Mouse (Mus musculus) left cerebral cortex, postnatal 4 days (tissue): Measurements from ENCODE around the gene Pqlc2. TPM values are rescaled to one million over a fixed set of nuclear protein-coding genes. Genes with fewer than 3 reads are reported as not detected.
A peak's percentile ranks its signal among the peaks of the same experiment; 100 is the strongest.

Source experiments
- DNase-seq: peaks from one replicate; pipeline ENCODE4 v3.0.0-alpha.2; 2022
- intact Hi-C: fragments of 180-260 bp; cut with DNase I; formaldehyde crosslinking; loops from one replicate; pipeline ENCODE4 v1.15.1; 2025
- total RNA-seq, 2 experiments: library from RNA; stranded (reverse); gene quantifications; 2 replicates each; pipeline ENCODE4 v1.2.3; 2021

Pqlc2 gene
- total RNA-seq, 2 experiments from 2014 or later: 12.7 to 12.9 TPM

- intact Hi-C loops: no loop called here
- DNase-seq: no peak
Measured at GRCm38 (mm10) chr4:139270168-139270567, 40.3 kb downstream of the Pqlc2 start.

- intact Hi-C loops: no loop called here
Measured at GRCm38 (mm10) chr4:139268242-139268641, 42.3 kb downstream of the Pqlc2 start.

GRCm38 (mm10) chr4:139267335-139267734 is 43.2 kb downstream of the Pqlc2 start:
- intact Hi-C loops: no loop called here
- no peak for DNase-seq

More at GRCm38 (mm10) chr4:139268242-139268641, 42.3 kb downstream of the Pqlc2 start:
- DNase-seq: peak; percentile 44

- intact Hi-C loops: no loop called here
- no peak for DNase-seq
Measured at GRCm38 (mm10) chr4:139266500-139266865, 44.0 kb downstream of the Pqlc2 start.

GRCm38 (mm10) chr4:139265783-139266499 is 44.6 kb downstream of the Pqlc2 start:
- peak; percentile 70 for DNase-seq
- intact Hi-C loops: no loop called here

- DNase-seq: no peak
- intact Hi-C loops: no loop called here
Measured at GRCm38 (mm10) chr4:139262981-139263380, 47.5 kb downstream of the Pqlc2 start.

- DNase-seq: no peak
- intact Hi-C loops: loop anchor here (10.0 kb wide), 1 partner anchor 175 kb away; no protein-coding TSS in a partner anchor
Measured at GRCm38 (mm10) chr4:139259302-139259871, 51.1 kb downstream of the Pqlc2 start.

- no peak for DNase-seq
- intact Hi-C loops: loop anchor here (10.0 kb wide), 1 partner anchor 174 kb away; no protein-coding TSS in a partner anchor
Measured at GRCm38 (mm10) chr4:139258621-139259301, 51.7 kb downstream of the Pqlc2 start.

GRCm38 (mm10) chr4:139256708-139257107 is 53.8 kb downstream of the Pqlc2 start:
- DNase-seq: no peak
- intact Hi-C loops: loop anchor here (10.0 kb wide), 1 partner anchor 172 kb away; no protein-coding TSS in a partner anchor

GRCm38 (mm10) chr4:139256146-139256545 is 54.4 kb downstream of the Pqlc2 start:
- DNase-seq: no peak
- intact Hi-C loops: loop anchor here (10.0 kb wide), 1 partner anchor 171 kb away; no protein-coding TSS in a partner anchor

GRCm38 (mm10) chr4:139253206-139253605 is 57.3 kb downstream of the Pqlc2 start:
- no peak for DNase-seq
- intact Hi-C loops: loop anchor here (10.0 kb wide), 1 partner anchor 168 kb away; no protein-coding TSS in a partner anchor

GRCm38 (mm10) chr4:139252051-139252760 is 58.3 kb downstream of the Pqlc2 start:
- DNase-seq: peak; percentile 72
- intact Hi-C loops: loop anchor here (10.0 kb wide), 1 partner anchor 167 kb away; no protein-coding TSS in a partner anchor

GRCm38 (mm10) chr4:139250886-139251285 is 59.6 kb downstream of the Pqlc2 start:
- no peak for DNase-seq
- intact Hi-C loops: loop anchor here (10.0 kb wide), 1 partner anchor 166 kb away; no protein-coding TSS in a partner anchor

- no peak for DNase-seq
- intact Hi-C loops: loop anchor here (10.0 kb wide), 1 partner anchor 165 kb away; no protein-coding TSS in a partner anchor
Measured at GRCm38 (mm10) chr4:139250043-139250442, 60.5 kb downstream of the Pqlc2 start.

- no peak for DNase-seq
- intact Hi-C loops: no loop called here
Measured at GRCm38 (mm10) chr4:139248736-139249135, 61.8 kb downstream of the Pqlc2 start.

- intact Hi-C loops: no loop called here
- no peak for DNase-seq
Measured at GRCm38 (mm10) chr4:139247966-139248365, 62.5 kb downstream of the Pqlc2 start.

- DNase-seq: peak; percentile 63
- intact Hi-C loops: no loop called here
Measured at GRCm38 (mm10) chr4:139246130-139246877, 64.2 kb downstream of the Pqlc2 start.

GRCm38 (mm10) chr4:139245534-139245933 is 65.0 kb downstream of the Pqlc2 start:
- DNase-seq: no peak
- intact Hi-C loops: no loop called here

- DNase-seq: no peak
- intact Hi-C loops: no loop called here
Measured at GRCm38 (mm10) chr4:139244766-139245165, 65.7 kb downstream of the Pqlc2 start.

GRCm38 (mm10) chr4:139244176-139244575 is 66.3 kb downstream of the Pqlc2 start:
- no peak for DNase-seq
- intact Hi-C loops: no loop called here
